In genomic region chr11:98338507-98338961, GRCm38 (mm10) we compare ENCODE assay signal across 8 mouse cellular contexts. TPM values are rescaled to one million over a fixed set of nuclear protein-coding genes. Genes with fewer than 3 reads are reported as not detected.
DNase-seq lines count a peak whose midpoint lies in the region; ATAC-seq lines count a peak whose summit lies in the region.

No protein-coding gene starts in this region.

- intact Hi-C loops in gastrocnemius, postnatal 14 days (cut with DNase I; ENCODE audit: low total_unique reads) = no loop called here
- intact Hi-C loops in gastrocnemius, postnatal 36 days (cut with DNase I) = no loop called here

- DNase-seq in gastrocnemius, postnatal 14 days = peak; percentile 41
- no peak for DNase-seq in gastrocnemius, postnatal 36 days
- peak; percentile 69 for DNase-seq in adrenal gland, adult 2 months
- no peak for DNase-seq in intestine, embryonic 14.5 days (ENCODE audit: low spot score)
- DNase-seq in thymus, postnatal 14 days = no peak

- peak overlapping the region; percentile 94 for H3K4me2 ChIP-seq in forebrain, embryonic 12.5 days
- peak overlapping the region; percentile 91 for H3K4me2 ChIP-seq in intestine, embryonic 14.5 days (ENCODE audit: low read length)
- H3K4me2 ChIP-seq in limb, embryonic 13.5 days (replicated peaks) = peak overlapping the region; percentile 94
- peak overlapping the region; percentile 82 for H3K4me2 ChIP-seq in neural tube, embryonic 13.5 days

- peak overlapping the region; percentile 72 for H3K9ac ChIP-seq in forebrain, embryonic 12.5 days
- peak overlapping the region; percentile 29; the same call in 1 of the 2 replicates for H3K9ac ChIP-seq in intestine, embryonic 14.5 days (ENCODE audit: low read length)
- peak overlapping the region; percentile 62 for H3K9ac ChIP-seq in limb, embryonic 13.5 days
- peak overlapping the region; percentile 79 for H3K9ac ChIP-seq in neural tube, embryonic 13.5 days

- H3K36me3 ChIP-seq in forebrain, embryonic 12.5 days (replicated peaks) = no peaks in the 10 kb centered on the region
- H3K36me3 ChIP-seq in intestine, embryonic 14.5 days (ENCODE audit: control insufficient read depth, insufficient read depth, low read length) = no peaks in the 10 kb centered on the region
- H3K36me3 ChIP-seq in limb, embryonic 13.5 days = no peaks in the 10 kb centered on the region
- no peaks in the 10 kb centered on the region for H3K36me3 ChIP-seq in neural tube, embryonic 13.5 days

- peaks cover 91% of the 10 kb centered on the region for H3K27me3 ChIP-seq in forebrain, embryonic 12.5 days
- peaks cover 86% of the 10 kb centered on the region for H3K27me3 ChIP-seq in intestine, embryonic 14.5 days (replicated peaks; ENCODE audit: control insufficient read depth, insufficient read depth, low read length)
- H3K27me3 ChIP-seq in limb, embryonic 13.5 days = peaks cover 92% of the 10 kb centered on the region
- peaks cover 89% of the 10 kb centered on the region for H3K27me3 ChIP-seq in neural tube, embryonic 13.5 days

- WGBS in forebrain, embryonic 12.5 days = under 1% methylated on average over 55 of the region's 57 CpGs
- WGBS in intestine, embryonic 14.5 days = under 1% methylated on average over 52 of the region's 57 CpGs
- under 1% methylated on average over 55 of the region's 57 CpGs for WGBS in limb, embryonic 13.5 days
- under 1% methylated on average over 56 of the region's 57 CpGs for WGBS in neural tube, embryonic 13.5 days

- peak overlapping the region; percentile 90 for H3K27ac ChIP-seq in forebrain, embryonic 12.5 days
- no peak overlapping the region for H3K27ac ChIP-seq in intestine, embryonic 14.5 days (ENCODE audit: low read depth)
- no peak overlapping the region for H3K27ac ChIP-seq in limb, embryonic 13.5 days
- H3K27ac ChIP-seq in neural tube, embryonic 13.5 days (replicated peaks) = peak overlapping the region; percentile 97

- H3K9me3 ChIP-seq in forebrain, embryonic 12.5 days = no peaks in the 10 kb centered on the region
- H3K9me3 ChIP-seq in intestine, embryonic 14.5 days (ENCODE audit: control insufficient read depth, low read length) = no peaks in the 10 kb centered on the region
- H3K9me3 ChIP-seq in limb, embryonic 13.5 days = no peaks in the 10 kb centered on the region
- no peaks in the 10 kb centered on the region for H3K9me3 ChIP-seq in neural tube, embryonic 13.5 days

- H3K4me3 ChIP-seq in forebrain, embryonic 12.5 days (replicated peaks) = peak overlapping the region; percentile 47
- H3K4me3 ChIP-seq in intestine, embryonic 14.5 days (ENCODE audit: low read depth, low read length) = peak overlapping the region; percentile 47
- peak overlapping the region; percentile 54 for H3K4me3 ChIP-seq in limb, embryonic 13.5 days
- peak overlapping the region; percentile 49 for H3K4me3 ChIP-seq in neural tube, embryonic 13.5 days

- no peak for ATAC-seq in forebrain, embryonic 12.5 days (ENCODE audit: low FRiP score)
- ATAC-seq in intestine, embryonic 14.5 days (replicated peaks; ENCODE audit: low FRiP score, low TSS enrichment, low read depth) = no peak
- ATAC-seq in limb, embryonic 13.5 days (ENCODE audit: low FRiP score, low read depth) = no peak
- peak; percentile 40; the same call in 1 of the 2 replicates for ATAC-seq in neural tube, embryonic 13.5 days (ENCODE audit: low read depth)

- H3K4me1 ChIP-seq in forebrain, embryonic 12.5 days = peaks cover 49% of the 10 kb centered on the region
- peaks cover 16% of the 10 kb centered on the region for H3K4me1 ChIP-seq in intestine, embryonic 14.5 days (replicated peaks; ENCODE audit: control insufficient read depth, insufficient read depth, low read length)
- H3K4me1 ChIP-seq in limb, embryonic 13.5 days = peaks cover 40% of the 10 kb centered on the region
- peaks cover 67% of the 10 kb centered on the region for H3K4me1 ChIP-seq in neural tube, embryonic 13.5 days (replicated peaks)

RNA-seq across cellular contexts. Expression of gene Neurod2, which starts 9.1 kb away (rescaled TPM):
- total RNA-seq in gastrocnemius, postnatal 14 days (2021) = not detected
- not detected for total RNA-seq in gastrocnemius, postnatal 36 days (2021)
- not detected for total RNA-seq in adrenal gland, adult 2 months (2021)
- polyA plus RNA-seq in adrenal gland, adult 2 months (2012; rRNA removed) = not detected in 2 replicates
- 19.9 and 20.5 TPM in 2 replicates for polyA plus RNA-seq in forebrain, embryonic 12.5 days (2016; fragmentation: Nextera tagmentation; extraction: Ambion mirVana)
- polyA plus RNA-seq in intestine, embryonic 14.5 days (2014; fragmentation: Nextera tagmentation; extraction: Ambion mirVana) = 0.05 and 0.07 TPM in 2 replicates
- not detected in 2 replicates for polyA plus RNA-seq in limb, embryonic 13.5 days (2015; fragmentation: Nextera tagmentation; extraction: Ambion mirVana)
- polyA plus RNA-seq in neural tube, embryonic 13.5 days (2015; fragmentation: Nextera tagmentation; extraction: Ambion mirVana) = 26.4 and 27.0 TPM in 2 replicates

RNA-seq across cellular contexts. Expression of gene Ppp1r1b, which starts 9.7 kb away (rescaled TPM):
- under 1 TPM; 0.20 to 0.29 TPM for total RNA-seq in gastrocnemius, postnatal 14 days (2021)
- total RNA-seq in gastrocnemius, postnatal 36 days (2021) = not detected
- total RNA-seq in adrenal gland, adult 2 months (2021) = under 1 TPM; 0.17 to 0.55 TPM
- polyA plus RNA-seq in adrenal gland, adult 2 months (2012; rRNA removed) = 0.22 and 0.37 TPM in 2 replicates
- polyA plus RNA-seq in forebrain, embryonic 12.5 days (2016; fragmentation: Nextera tagmentation; extraction: Ambion mirVana) = 3.0 and 3.1 TPM in 2 replicates
- 21.4 and 22.6 TPM in 2 replicates for polyA plus RNA-seq in intestine, embryonic 14.5 days (2014; fragmentation: Nextera tagmentation; extraction: Ambion mirVana)
- 1.5 and 1.9 TPM in 2 replicates for polyA plus RNA-seq in limb, embryonic 13.5 days (2015; fragmentation: Nextera tagmentation; extraction: Ambion mirVana)
- 1.7 and 2.1 TPM in 2 replicates for polyA plus RNA-seq in neural tube, embryonic 13.5 days (2015; fragmentation: Nextera tagmentation; extraction: Ambion mirVana)

RNA-seq across cellular contexts. Expression of gene Stard3, which starts 19.6 kb away (rescaled TPM):
- total RNA-seq in gastrocnemius, postnatal 14 days (2021) = 1 to 10 TPM; 7.3 to 9.4 TPM
- 10 to 100 TPM; 10.3 to 14.7 TPM for total RNA-seq in gastrocnemius, postnatal 36 days (2021)
- 10 to 100 TPM; 20.8 to 23.5 TPM for total RNA-seq in adrenal gland, adult 2 months (2021)
- 65.3 and 67.8 TPM in 2 replicates for polyA plus RNA-seq in adrenal gland, adult 2 months (2012; rRNA removed)
- 42.0 and 42.5 TPM in 2 replicates for polyA plus RNA-seq in forebrain, embryonic 12.5 days (2016; fragmentation: Nextera tagmentation; extraction: Ambion mirVana)
- 40.5 and 44.8 TPM in 2 replicates for polyA plus RNA-seq in intestine, embryonic 14.5 days (2014; fragmentation: Nextera tagmentation; extraction: Ambion mirVana)
- 41.9 and 43.2 TPM in 2 replicates for polyA plus RNA-seq in limb, embryonic 13.5 days (2015; fragmentation: Nextera tagmentation; extraction: Ambion mirVana)
- polyA plus RNA-seq in neural tube, embryonic 13.5 days (2015; fragmentation: Nextera tagmentation; extraction: Ambion mirVana) = 39.7 and 41.1 TPM in 2 replicates

RNA-seq across cellular contexts. Expression of gene Tcap, which starts 45.1 kb away (rescaled TPM):
- total RNA-seq in gastrocnemius, postnatal 14 days (2021) = 1,000 to 10,000 TPM in 1 of 2 experiments, 100 to 1,000 TPM in 1; 673 to 1,120 TPM
- 1,000 to 10,000 TPM; 3,291 to 4,304 TPM for total RNA-seq in gastrocnemius, postnatal 36 days (2021)
- total RNA-seq in adrenal gland, adult 2 months (2021) = under 1 TPM; 0.31 to 0.32 TPM
- polyA plus RNA-seq in adrenal gland, adult 2 months (2012; rRNA removed) = 0.46 and 0.54 TPM in 2 replicates
- 0.20 and 0.36 TPM in 2 replicates for polyA plus RNA-seq in forebrain, embryonic 12.5 days (2016; fragmentation: Nextera tagmentation; extraction: Ambion mirVana)
- not detected in 2 replicates for polyA plus RNA-seq in intestine, embryonic 14.5 days (2014; fragmentation: Nextera tagmentation; extraction: Ambion mirVana)
- polyA plus RNA-seq in limb, embryonic 13.5 days (2015; fragmentation: Nextera tagmentation; extraction: Ambion mirVana) = 11.3 and 12.9 TPM in 2 replicates
- 0.42 and 2.1 TPM in 2 replicates for polyA plus RNA-seq in neural tube, embryonic 13.5 days (2015; fragmentation: Nextera tagmentation; extraction: Ambion mirVana)

RNA-seq across cellular contexts. Expression of gene Pnmt, which starts 47.7 kb away (rescaled TPM):
- under 1 TPM; 0.39 to 0.53 TPM for total RNA-seq in gastrocnemius, postnatal 14 days (2021)
- 1 to 10 TPM in 1 of 2 experiments, under 1 TPM in 1; 0.89 to 2.1 TPM for total RNA-seq in gastrocnemius, postnatal 36 days (2021)
- 100 to 1,000 TPM; 314 to 601 TPM for total RNA-seq in adrenal gland, adult 2 months (2021)
- 379 and 598 TPM in 2 replicates for polyA plus RNA-seq in adrenal gland, adult 2 months (2012; rRNA removed)
- 0.17 TPM in 1 of 2 replicates, not detected in the other for polyA plus RNA-seq in forebrain, embryonic 12.5 days (2016; fragmentation: Nextera tagmentation; extraction: Ambion mirVana)
- not detected in 2 replicates for polyA plus RNA-seq in intestine, embryonic 14.5 days (2014; fragmentation: Nextera tagmentation; extraction: Ambion mirVana)
- polyA plus RNA-seq in limb, embryonic 13.5 days (2015; fragmentation: Nextera tagmentation; extraction: Ambion mirVana) = 1.4 and 1.6 TPM in 2 replicates
- polyA plus RNA-seq in neural tube, embryonic 13.5 days (2015; fragmentation: Nextera tagmentation; extraction: Ambion mirVana) = 0.73 and 0.79 TPM in 2 replicates

Comparison
In these comparisons a context has a peak if more than half of its experiments do, and no peak if none do; other contexts are left out.
1. DNase-seq: peak in gastrocnemius, postnatal 14 days (single experiment) and adrenal gland, adult 2 months (single experiment); none in gastrocnemius, postnatal 36 days (0 of 2), intestine, embryonic 14.5 days (single experiment) and thymus, postnatal 14 days (single experiment).
2. H3K27ac ChIP-seq: peak in forebrain, embryonic 12.5 days (single experiment) and neural tube, embryonic 13.5 days (single experiment); none in intestine, embryonic 14.5 days (single experiment) and limb, embryonic 13.5 days (single experiment).
3. H3K9ac ChIP-seq: peak in every context shown above with its lines; median percentile 79 in neural tube, embryonic 13.5 days; 72 in forebrain, embryonic 12.5 days; 62 in limb, embryonic 13.5 days; 29 in intestine, embryonic 14.5 days.
4. RNA of gene Neurod2, which starts 9.1 kb away (polyA plus RNA-seq): 26.4 to 27.0 TPM in neural tube, embryonic 13.5 days and 19.9 to 20.5 TPM in forebrain, embryonic 12.5 days; 0.05 to 0.07 TPM in intestine, embryonic 14.5 days, not detected in limb, embryonic 13.5 days and not detected in adrenal gland, adult 2 months; every median in the first group is over 10 times any median in the second.
5. Peak in every context shown above with its lines, with median percentiles within 50 percentile points of each other: H3K4me2 ChIP-seq and H3K4me3 ChIP-seq.